Mouse (Mus musculus): ENCODE data around the gene Frmd4a.

DNA sequence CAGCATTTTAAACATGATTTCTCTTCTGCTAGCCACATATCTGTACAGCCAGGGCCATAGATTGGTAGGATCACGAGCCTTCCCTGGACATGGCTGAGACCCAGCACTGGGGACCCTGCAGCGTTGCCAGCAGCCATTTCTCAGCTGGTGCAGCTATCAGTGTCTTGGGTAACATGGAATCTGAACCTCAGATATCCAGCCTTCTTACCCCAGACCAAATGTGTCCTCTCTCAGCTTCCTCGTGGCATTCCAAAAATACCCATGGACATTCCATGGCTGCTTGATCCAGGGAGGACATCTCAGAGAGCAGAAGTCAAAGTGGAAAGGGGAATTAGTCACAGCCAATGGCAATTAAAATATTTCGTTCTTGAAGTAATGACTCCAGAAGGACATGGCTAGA lies 321.6 kb downstream of the Frmd4a start:
- no peak for TF ChIP-seq CTCF (IDR thresholded peaks at IDR 0.05; ENCODE audit: low read depth, low read length)
- no peak for TF ChIP-seq POLR2AphosphoS5 (IDR thresholded peaks at IDR 0.05; ENCODE audit: insufficient replicate concordance, low read depth, low read length)
- TF ChIP-seq GATA1 (IDR thresholded peaks at IDR 0.05; ENCODE audit: borderline replicate concordance, low read length) = no peak
- TF ChIP-seq GATA2 (IDR thresholded peaks at IDR 0.05; ENCODE audit: borderline replicate concordance, low read depth, low read length) = no peak

Measured in G1E (cell line).